Mouse (Mus musculus): Measurements from ENCODE around the gene Ktn1.

Gene Ktn1

DNA sequence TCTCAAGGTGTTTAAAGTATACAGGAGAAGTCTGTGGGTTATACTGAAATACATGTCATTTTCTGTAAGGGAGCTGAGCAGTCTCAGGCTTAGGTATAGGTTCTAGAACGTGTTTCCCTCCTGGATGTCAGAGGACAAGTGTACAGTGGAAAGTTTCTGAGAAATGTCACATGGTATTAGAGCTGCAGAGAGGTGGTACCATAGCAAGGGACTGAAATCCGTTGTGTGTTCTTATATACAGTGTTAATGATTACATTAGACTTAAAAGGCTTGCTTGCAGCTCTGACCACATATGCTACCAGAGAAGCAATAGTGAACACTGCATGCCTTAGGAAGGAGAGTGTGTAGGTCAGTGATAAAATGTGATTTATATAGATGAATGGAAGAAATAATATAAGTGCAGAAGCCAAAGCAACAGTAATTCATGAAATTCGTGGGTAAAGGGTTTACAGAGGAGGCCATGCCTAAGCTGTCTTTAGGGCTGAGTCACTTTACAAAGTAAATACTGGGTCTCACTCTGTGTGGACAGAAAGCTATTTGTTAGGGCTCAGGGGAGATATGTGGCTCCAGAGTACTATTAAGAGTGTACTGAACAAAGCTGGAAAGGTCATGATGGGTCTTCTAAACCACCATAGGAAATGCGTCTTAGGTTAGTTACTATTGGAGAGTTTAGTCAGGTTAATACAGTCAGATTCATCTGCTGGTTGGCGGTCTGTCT, 17.0 kb downstream of the Ktn1 start:
- DNase-seq: no peak

DNA sequence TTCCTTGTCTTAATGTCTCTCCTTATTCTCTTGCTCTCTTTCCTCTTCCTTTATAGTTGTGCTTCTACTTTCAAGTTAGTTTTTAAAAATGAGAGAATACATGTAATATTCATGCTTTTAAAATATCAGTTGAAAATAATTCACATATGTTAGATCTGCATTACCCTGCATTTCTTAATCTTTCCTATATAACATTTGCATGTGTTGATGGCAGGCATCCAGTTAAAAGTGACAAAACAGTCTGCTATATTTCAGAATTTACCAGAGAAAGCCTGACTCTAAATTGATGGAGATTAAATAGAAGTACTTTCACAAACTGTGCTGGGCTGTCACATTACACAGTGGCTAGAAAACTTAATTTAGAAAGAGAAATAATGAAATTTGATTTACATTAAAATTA, 19.8 kb downstream of the Ktn1 start:
- DNase-seq: no peak

- DNase-seq: no peak
These were observed 34.6 kb downstream of the Ktn1 start for GRCm38 (mm10) chr14:47682886-47683285.

DNA sequence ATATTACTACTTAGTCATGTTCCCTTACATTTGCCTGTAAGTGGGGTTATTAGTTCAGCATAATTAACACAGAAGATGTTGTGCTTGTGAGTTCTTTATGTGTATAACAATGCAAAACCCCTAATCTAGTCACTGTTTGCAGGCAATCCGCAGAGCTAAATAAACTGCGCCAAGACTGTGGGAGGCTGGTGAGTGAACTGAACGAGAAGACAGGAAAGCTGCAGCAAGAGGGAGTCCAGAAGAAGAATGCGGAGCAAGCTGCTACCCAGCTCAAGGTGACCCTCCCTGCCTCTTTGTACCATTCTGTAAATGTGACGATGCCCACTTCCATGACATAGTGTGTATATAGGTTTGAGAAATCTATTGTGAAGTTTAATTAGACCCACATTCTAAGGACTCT, 36.3 kb downstream of the Ktn1 start:
- DNase-seq: no peak

DNA sequence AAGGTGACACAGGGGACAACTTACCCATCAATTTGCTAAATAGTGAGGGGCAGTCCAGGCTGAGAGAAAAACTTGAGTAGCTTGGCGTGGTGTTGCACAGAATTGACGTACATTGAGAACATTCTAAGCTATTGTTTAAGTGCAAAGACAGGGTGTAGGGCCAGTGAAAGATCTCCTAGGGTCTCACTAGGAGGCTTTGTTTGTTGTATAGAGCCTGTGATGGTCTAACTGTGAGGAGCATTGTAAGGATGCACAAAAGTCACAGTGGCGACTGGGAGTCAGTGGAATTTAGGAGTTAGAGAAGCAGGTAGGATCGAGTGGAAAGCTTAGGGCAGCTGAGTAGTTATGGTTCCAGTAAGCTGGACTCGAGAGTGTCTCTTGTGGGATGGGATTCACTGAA, 50.9 kb downstream of the Ktn1 start:
- no peak for DNase-seq

GRCm38 (mm10) chr14:47709546-47709945, 61.3 kb downstream of the Ktn1 start:
- no peak for DNase-seq

- no peak for DNase-seq
These were observed 67.5 kb downstream of the Ktn1 start for GRCm38 (mm10) chr14:47715771-47716170.

- no peak for DNase-seq
These were observed 69.8 kb downstream of the Ktn1 start for GRCm38 (mm10) chr14:47717916-47718606.

DNA sequence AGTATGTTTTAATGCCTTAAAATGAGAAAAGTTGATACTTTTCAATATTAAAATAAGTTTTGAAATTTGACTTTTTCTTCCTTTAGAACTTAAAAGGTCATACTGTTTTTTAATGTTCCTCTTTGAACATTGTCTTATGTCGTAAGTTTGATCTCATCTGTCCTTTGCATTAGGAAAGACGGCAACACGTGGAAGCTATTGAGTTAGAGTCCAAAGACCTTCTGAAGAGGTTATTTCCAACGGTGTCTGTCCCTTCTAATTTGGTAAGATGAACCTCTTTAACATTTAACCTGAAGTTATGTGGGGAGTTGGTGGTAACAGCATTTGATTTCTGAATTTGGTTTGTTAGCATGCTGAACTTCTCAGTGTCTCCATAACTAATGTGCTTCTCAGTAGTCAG, 71.8 kb downstream of the Ktn1 start:
- DNase-seq: no peak

DNA sequence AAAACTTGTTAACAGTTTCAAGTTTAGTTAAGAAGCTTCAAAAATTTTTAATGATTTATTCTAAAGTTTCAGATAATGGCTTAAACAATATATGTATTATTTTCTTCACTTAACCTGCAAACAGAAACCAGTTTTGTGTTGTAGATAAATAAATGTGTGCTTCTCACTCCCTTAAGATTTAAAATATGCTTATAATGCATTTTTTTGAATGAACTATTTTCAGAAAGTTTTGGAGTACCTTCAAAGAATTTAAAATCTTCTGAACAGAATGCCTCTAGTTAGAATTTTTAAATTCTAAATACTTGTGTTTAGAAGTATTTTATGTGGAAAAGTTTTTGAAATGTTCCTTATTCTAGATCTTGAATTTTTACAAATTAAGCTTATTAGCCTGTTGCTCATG, 74.8 kb downstream of the Ktn1 start:
- DNase-seq: no peak

DNA sequence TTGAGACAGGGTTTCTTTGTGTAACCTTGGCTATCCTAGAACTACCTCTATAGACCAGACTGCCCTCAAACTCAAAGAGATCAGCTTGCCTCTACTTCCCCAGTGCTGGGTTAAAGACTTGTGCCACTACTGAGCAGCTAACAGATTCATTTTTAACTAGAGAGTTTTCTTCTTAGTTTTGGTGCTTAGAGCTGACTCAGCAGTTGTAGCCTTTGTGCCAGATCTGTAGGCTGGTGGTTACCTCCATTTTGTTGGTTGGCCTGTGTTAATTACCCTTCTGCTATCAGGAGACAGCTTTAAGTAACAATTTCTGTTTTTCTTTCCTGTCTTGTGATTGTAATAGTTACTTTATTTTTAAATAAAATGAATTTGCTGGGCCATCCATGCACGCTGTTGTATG, 80.3 kb downstream of the Ktn1 start:
- DNase-seq: no peak

GRCm38 (mm10) chr14:47735354-47735753, 87.1 kb downstream of the Ktn1 start:
- no peak for DNase-seq

GRCm38 (mm10) chr14:47736471-47736870, 88.2 kb downstream of the Ktn1 start:
- no peak for DNase-seq

GRCm38 (mm10) chr14:47740316-47740996, 92.2 kb downstream of the Ktn1 start:
- DNase-seq: no peak

DNA sequence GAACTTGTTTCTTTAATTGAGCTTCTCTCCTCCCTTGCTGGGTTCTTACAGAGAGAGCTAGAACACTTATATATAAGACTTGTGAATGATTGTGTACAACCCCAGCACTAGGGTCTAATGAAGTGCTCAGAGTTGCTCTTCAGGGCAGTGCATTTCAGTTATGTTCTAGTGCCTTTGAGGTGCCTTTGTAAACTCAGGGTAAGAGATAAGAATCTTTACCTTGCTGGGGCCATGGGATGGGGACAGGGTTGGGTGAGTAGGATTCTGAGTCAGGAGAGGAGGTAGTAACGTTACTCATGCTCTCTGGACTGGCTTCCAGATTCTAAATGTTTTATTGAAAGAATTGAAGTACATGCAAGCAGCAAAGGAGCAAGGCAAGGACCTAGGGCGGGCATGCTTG, 92.8 kb downstream of the Ktn1 start:
- no peak for DNase-seq

DNA sequence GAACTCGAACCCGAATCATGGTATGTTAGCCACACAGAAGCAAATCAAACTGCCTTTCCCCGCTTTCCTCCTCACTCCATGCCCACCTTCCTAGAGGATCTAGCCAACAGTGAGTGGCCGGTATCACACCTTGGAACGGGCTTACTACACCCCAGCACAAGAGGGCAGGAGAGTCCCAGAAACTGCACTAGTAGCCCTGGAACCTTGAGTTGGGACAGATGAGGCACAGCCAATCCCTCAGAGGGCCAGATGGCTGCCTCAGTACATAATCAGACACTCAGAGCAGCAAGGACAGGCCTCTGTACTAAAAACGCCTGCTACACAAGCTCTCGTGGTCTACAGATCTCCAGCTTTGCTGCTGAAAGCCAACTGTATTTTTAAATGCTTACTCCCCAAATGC, 94.4 kb downstream of the Ktn1 start:
- DNase-seq: no peak

DNA sequence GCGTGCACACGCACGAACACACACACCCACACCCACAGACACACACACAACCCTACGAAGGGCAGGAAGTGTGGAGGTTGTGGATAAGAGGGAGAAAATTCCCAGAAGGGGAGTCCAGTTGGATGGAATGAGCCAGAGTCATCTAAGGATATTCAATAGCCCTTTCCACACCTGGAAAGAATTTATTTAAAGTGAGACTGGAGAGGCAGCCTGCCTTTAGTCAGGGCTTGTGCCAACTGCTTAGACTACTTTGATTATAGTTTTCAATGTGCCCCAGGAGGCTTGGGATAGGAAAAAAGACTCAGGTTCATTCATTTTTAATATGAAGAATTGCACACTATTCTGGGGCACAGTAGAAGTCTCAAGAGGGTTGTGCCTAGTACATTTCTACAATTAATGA, 96.8 kb downstream of the Ktn1 start:
- DNase-seq: no peak

GRCm38 (mm10) chr14:47747536-47747935, 99.3 kb downstream of the Ktn1 start:
- no peak for DNase-seq

DNA sequence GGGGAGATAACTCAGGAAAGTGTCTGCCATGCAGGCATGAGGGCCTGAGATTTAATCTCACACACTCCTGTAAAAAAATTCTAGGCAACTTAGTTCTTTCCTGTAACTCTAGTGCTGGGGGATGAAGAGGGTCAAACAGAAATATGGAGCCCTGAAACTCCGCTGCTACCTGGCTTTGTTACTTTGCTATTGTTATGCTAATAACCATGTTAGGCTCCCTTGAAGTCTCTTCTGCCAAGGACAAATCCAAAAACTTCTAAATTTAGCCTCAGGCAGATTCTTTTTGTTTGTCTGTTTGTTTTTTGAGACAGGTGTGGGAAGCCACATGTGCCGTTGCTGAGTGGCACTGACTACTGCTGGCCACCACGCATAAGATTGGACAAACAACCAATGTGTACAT, 100.5 kb downstream of the Ktn1 start:
- no peak for DNase-seq

DNA sequence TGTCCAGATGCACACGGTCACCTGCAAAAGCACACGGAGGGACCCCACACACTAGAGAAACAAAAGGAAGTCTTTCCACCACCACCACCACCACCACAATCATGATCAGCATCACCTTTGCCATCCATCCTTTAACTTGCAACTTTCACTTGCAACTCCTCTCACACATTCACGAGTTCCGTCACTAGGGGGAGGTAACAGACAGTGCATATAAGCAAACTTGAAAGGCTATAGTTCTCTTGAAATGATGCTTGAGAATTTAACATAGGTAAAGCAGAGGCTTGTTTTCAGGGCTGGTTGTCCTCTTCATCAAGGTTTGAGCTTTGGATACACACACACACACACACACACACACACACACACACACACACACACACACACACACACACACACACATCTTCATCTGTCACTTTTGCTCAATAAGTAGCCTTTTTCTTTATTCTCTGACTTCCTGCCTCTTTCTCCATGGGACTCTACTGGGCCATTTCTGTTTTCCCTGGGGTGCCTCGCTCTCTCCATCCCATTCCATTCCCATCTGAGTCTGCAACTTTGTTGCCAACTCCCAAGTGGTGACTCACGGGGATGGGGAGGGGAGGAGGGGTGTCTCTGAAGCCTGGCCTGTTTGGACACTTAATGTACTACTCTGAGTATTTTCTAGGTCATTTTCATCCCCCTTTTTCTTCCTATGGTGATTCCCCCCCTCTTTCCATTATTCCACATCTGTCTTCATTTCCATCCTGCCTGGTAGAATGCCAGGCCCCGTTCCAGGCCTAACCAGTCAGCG, 103.4 kb downstream of the Ktn1 start:
- no peak for DNase-seq

DNA sequence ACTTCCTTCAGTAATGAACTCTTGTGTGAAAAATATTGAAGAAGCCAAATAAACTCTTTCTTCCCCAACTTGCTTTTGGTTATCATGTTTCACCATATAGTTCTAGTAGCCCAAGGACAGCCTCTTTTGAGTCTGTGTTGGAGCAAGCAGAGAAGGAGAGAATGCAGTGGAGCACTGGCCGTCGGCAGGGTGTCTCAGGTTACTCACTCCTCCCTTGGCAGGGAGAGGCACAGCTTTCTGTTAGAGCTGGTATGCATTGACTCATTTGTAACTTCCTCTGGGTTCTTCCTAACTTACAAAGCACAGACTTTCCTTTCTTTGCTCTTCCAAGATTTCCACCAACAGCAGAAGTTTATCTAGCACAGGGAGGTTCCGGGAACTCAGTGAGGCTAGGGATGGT, 105.3 kb downstream of the Ktn1 start:
- no peak for DNase-seq

DNA sequence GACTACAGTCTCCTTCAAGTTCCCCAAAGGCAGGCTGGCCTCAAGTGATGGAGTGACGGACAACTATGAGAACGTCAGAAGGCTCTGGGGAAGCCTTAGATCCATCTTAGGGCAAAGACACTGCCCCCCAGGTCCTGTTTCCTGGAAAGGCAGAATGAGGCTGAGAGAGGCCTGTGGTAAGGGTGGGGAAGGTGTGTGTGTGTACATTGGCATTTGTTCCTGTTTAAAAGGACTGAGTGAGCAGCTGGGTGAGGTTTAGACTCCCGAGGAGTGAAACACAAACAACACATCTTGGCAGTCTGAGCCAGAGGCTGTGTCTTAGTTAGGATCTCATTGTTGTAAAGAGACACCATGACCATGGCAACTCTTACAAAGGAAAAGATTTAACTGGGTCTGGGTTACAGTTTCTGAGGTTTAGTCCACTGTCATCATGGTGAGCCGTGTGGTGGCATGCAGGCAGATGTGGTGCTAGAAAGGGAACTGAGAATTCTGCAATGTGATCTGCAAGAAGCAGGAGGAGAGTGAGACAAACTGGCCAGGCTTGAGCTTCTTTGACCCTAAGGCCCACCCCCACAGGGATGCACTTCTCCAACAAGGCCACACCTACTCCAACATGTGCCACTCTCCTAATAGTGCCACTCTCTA, 106.1 kb downstream of the Ktn1 start:
- DNase-seq: no peak

Data from thymus, adult 18-20 months (tissue).